Mouse (Mus musculus): ENCODE measurements at regions not wholly inside any gene's neighbourhood (a gene's known extent, or its start where the extent isn't known, plus 50 kb on each side); places are given as distances from the start of the nearest gene placed in this dataset.

DNA sequence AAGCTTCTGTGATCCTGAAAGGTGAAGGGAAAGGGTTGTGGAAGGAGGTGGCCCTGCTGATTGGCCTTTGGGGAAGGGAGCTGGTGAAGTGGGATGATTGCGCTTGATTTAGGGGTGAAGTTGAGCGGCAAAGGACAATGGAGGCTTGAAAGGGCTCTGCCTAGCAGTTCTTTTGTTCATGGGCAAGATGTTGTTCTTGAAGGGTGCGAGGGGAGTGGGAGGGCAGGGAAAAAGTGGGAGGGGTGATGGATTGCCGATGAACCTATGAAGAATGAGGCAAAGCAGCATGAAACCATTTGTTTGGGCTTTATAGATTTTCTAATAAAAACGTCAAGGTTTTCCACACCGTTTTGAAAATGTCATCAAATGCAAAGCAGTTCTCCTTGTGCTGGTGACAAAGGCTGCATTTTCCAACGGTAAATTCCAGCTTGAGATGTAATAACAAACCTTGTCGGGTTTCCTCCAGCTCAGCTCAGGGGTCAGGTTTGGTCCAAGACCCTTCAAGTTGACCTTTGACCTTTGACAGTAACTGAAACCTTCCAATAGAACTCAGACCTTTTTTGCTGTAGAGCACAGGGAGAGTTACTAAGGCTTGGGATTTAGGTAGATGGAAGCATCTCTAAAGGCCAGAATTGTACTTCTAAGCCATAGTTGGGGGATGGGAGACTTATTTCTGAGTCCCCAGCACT lies 767.2 kb upstream of the Car8 start:
- Histone ChIP-seq H3K27me3 (replicated peaks; ENCODE audit: low read depth, poor library complexity, severe bottlenecking) (0 out of 2 replicates have a peak, but pooled peaks cover 1% of the 10 kb centered on the region), H3K36me3 (replicated peaks) (no peaks in the 10 kb centered on the region), H3K9me3 (no peaks in the 10 kb centered on the region), H3K4me3 (no peak overlapping the region), H3K4me1 (peaks cover 38% of the 10 kb centered on the region), H3K27ac (replicated peaks) (peak overlapping the region; percentile 69; the same call in 1 of the 2 replicates)
- 8% methylated on average over 8 of the region's 8 CpGs for WGBS
- no peak for DNase-seq (ENCODE audit: low spot score)

DNA sequence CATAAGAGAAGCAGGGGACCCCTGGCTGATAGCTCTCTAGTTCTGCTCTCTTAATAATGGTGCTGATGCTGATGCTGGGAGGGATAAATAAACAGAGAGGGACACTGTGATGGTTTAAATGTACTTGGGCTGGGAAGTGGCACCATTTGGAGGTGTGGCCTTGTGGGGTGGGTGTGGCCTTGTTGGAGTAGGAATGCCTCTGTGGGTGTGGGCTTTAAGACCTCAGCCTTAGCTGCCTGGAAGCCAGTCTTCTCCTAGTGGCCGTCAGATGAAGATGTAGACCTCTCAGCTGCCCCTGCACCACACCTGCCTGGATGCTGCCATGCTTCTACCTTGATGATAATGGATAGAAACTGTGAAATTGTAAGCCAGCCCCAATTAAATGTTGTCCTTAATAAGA lies 765.0 kb upstream of the Car8 start:
- Histone ChIP-seq H3K4me1 (peaks cover 21% of the 10 kb centered on the region), H3K27me3 (replicated peaks; ENCODE audit: low read depth, poor library complexity, severe bottlenecking) (no peaks in the 10 kb centered on the region), H3K4me3 (no peak overlapping the region), H3K9me3 (no peaks in the 10 kb centered on the region), H3K27ac (replicated peaks) (no peak overlapping the region), H3K36me3 (replicated peaks) (no peaks in the 10 kb centered on the region)
- 79% methylated on average over 1 of the region's 1 CpGs for WGBS
- DNase-seq (ENCODE audit: low spot score): no peak

DNA sequence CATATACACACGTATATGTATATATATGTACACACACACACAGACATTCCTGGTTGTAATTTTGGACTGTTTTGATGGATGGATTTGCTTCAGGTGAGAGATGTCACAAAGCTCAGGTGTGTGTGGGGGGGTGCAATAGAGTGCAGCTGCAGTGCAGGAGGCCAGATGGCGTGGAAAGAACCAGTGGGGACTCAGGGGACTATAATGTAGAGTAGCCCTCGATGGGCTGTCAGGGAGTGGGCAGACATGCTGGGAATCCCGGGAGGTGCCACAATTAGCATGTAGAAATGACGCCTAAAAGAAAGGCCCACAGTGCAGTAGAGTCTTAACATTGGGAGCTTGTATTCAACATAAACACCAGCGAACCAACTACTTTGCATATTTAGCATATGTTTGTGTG lies 763.5 kb upstream of the Car8 start:
- no peaks in the 10 kb centered on the region for H3K36me3 ChIP-seq (replicated peaks)
- H3K4me1 ChIP-seq: peaks cover 21% of the 10 kb centered on the region
- no peak overlapping the region for H3K27ac ChIP-seq (replicated peaks)
- H3K9me3 ChIP-seq: no peaks in the 10 kb centered on the region
- DNase-seq (ENCODE audit: low spot score): no peak
- no peak overlapping the region for H3K4me3 ChIP-seq
- no peaks in the 10 kb centered on the region for H3K27me3 ChIP-seq (replicated peaks; ENCODE audit: low read depth, poor library complexity, severe bottlenecking)
- WGBS: 71% methylated on average over 6 of the region's 6 CpGs

DNA sequence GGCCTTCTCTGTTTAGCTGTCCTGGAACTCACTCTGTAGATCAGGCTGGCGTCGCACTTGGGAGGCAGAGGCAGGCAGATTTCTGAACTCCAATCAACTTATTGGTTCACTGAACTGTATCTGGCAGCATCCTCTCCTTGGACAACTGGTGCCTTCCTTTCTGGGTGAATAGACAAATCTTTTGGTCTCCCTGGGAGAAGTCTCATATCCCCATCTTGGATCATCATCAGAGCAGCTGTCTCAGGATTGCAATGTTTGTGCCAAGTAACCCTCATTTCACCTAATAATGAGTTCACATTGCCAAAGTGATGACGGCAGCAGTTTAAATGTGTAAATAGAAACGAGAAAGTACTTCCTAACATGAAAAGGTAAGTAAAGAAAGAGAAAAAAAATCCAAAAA lies 759.8 kb upstream of the Car8 start:
- peaks cover 7% of the 10 kb centered on the region; the same call in 1 of the 2 replicates for H3K4me1 ChIP-seq
- H3K27me3 ChIP-seq (replicated peaks; ENCODE audit: low read depth, poor library complexity, severe bottlenecking): no peaks in the 10 kb centered on the region
- no peak overlapping the region for H3K27ac ChIP-seq (replicated peaks)
- no peaks in the 10 kb centered on the region for H3K9me3 ChIP-seq
- H3K4me3 ChIP-seq: no peak overlapping the region
- DNase-seq (ENCODE audit: low spot score): no peak
- no peaks in the 10 kb centered on the region for H3K36me3 ChIP-seq (replicated peaks)
- WGBS: 92% methylated on average over 4 of the region's 4 CpGs

DNA sequence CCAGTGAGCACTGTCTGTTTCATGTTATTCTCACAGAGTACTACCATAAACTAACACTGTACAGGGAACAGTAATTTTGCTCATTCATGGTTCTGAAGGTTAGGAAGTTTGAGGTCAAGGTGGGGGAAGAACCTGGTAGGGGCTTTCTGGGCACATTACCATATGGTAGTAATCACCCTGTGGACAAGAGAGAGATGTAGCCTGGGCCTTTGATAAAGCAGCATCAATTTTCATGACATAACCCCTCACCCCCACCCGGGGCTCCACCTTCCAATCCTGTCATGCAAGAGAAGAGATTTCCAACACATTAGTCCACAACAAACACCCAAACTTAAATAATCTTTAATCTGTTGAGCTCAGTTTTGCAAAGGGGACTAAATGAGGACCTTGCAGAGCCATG lies 753.3 kb upstream of the Car8 start:
- H3K4me1 ChIP-seq: peaks cover 37% of the 10 kb centered on the region
- H3K9me3 ChIP-seq: no peaks in the 10 kb centered on the region
- H3K36me3 ChIP-seq (replicated peaks): no peaks in the 10 kb centered on the region
- DNase-seq (ENCODE audit: low spot score): no peak
- WGBS: 76% methylated on average over 1 of the region's 1 CpGs
- H3K27ac ChIP-seq (replicated peaks): no peak overlapping the region
- H3K4me3 ChIP-seq: no peak overlapping the region
- H3K27me3 ChIP-seq (replicated peaks; ENCODE audit: low read depth, poor library complexity, severe bottlenecking): no peaks in the 10 kb centered on the region

DNA sequence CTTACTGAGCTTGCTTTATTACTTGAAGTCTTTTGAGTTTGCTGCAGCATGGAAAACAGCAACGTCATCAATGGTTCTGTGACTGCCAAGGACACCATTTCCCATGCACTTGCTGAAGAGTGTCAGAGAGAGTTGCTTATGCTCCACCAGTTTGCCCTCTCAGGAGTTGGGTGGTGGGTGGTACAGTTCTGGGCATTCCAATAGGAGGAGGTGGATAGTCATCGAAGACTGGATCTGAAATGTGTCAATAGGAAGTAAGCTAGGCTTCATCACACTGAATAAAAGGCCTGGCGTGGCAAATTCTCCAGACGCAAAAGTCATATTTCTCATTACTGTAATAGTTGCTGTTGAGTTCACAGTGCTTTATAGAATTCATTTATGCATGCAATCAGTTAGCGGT lies 751.7 kb upstream of the Car8 start:
- no peak for DNase-seq (ENCODE audit: low spot score)
- H3K27me3 ChIP-seq (replicated peaks; ENCODE audit: low read depth, poor library complexity, severe bottlenecking): no peaks in the 10 kb centered on the region
- no peak overlapping the region for H3K4me3 ChIP-seq
- no peaks in the 10 kb centered on the region for H3K9me3 ChIP-seq
- H3K36me3 ChIP-seq (replicated peaks): no peaks in the 10 kb centered on the region
- H3K4me1 ChIP-seq: peaks cover 54% of the 10 kb centered on the region
- no peak overlapping the region; the same call in 1 of the 2 replicates for H3K27ac ChIP-seq (replicated peaks)
- 87% methylated on average over 5 of the region's 5 CpGs for WGBS

DNA sequence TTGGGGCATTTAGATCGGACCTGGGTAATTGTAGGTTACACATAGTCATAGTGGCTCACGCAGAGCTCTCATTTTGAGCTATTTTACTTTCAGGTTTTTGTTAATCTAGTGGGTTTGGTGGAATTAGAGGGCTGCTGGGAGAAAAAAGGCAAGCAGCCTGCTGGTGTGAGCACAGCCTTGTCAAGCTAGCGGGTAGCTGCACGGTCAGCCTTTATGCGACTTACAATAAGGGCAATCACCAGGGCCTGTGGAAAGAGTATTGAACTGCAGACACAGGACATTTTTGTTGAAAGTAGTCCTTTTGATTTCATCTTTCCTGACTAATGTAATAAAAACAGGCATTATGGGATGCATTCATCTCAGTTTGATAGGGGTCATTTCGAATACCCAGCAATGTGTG lies 750.8 kb upstream of the Car8 start:
- H3K36me3 ChIP-seq (replicated peaks): no peaks in the 10 kb centered on the region
- no peak overlapping the region for H3K27ac ChIP-seq (replicated peaks)
- 85% methylated on average over 6 of the region's 6 CpGs for WGBS
- no peak overlapping the region for H3K4me3 ChIP-seq
- H3K4me1 ChIP-seq: peaks cover 55% of the 10 kb centered on the region
- no peak for DNase-seq (ENCODE audit: low spot score)
- no peaks in the 10 kb centered on the region for H3K9me3 ChIP-seq
- no peaks in the 10 kb centered on the region for H3K27me3 ChIP-seq (replicated peaks; ENCODE audit: low read depth, poor library complexity, severe bottlenecking)

DNA sequence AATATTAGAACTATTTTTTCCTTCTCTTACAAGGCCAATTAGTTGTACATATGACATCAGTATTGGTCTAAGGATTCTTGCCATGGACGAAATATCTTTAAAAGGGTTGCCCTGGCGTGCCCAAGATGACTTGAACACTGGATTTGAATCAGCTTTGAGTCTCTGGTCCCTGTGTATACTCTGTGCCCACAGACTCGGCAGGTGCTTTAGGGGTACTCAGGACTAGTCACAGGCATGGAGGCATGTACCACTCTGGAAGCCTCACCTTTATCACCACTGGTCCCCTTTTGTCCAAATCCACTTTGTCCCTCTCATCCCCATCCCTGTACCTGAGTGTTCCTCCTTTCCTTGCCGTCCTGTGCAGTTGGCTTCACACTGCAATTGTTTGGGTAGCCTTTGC lies 750.3 kb upstream of the Car8 start:
- Histone ChIP-seq H3K27me3 (replicated peaks; ENCODE audit: low read depth, poor library complexity, severe bottlenecking) (no peaks in the 10 kb centered on the region), H3K27ac (replicated peaks) (no peak overlapping the region), H3K4me1 (peaks cover 55% of the 10 kb centered on the region), H3K9me3 (no peaks in the 10 kb centered on the region), H3K4me3 (no peak overlapping the region), H3K36me3 (replicated peaks) (no peaks in the 10 kb centered on the region)
- no peak for DNase-seq (ENCODE audit: low spot score)
- 88% methylated on average over 4 of the region's 4 CpGs for WGBS

DNA sequence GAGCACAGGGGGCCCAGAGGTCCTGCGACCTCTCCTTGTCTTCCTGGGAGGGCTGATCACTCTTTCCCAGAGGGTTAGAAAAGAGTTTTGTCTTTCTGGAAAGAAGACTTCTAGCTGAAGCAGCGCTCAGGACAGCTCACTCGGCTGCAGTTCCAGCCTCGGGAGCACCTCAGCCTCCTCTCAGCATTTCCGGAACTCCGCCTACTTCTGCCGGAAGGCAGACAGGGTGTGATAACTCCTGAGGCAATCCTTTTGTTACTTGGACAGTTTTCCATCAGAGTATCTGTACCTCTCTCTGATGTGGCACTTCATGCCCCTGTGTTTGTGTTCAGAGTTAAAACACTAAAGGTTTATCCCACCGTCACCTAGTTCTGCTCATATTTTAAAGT lies 749.5 kb upstream of the Car8 start:
- Histone ChIP-seq H3K9me3 (no peaks in the 10 kb centered on the region), H3K27me3 (replicated peaks; ENCODE audit: low read depth, poor library complexity, severe bottlenecking) (no peaks in the 10 kb centered on the region), H3K4me1 (peaks cover 55% of the 10 kb centered on the region), H3K27ac (replicated peaks) (peak overlapping the region; percentile 45), H3K36me3 (replicated peaks) (no peaks in the 10 kb centered on the region), H3K4me3 (no peak overlapping the region)
- no peak for DNase-seq (ENCODE audit: low spot score)
- 44% methylated on average over 8 of the region's 8 CpGs for WGBS

DNA sequence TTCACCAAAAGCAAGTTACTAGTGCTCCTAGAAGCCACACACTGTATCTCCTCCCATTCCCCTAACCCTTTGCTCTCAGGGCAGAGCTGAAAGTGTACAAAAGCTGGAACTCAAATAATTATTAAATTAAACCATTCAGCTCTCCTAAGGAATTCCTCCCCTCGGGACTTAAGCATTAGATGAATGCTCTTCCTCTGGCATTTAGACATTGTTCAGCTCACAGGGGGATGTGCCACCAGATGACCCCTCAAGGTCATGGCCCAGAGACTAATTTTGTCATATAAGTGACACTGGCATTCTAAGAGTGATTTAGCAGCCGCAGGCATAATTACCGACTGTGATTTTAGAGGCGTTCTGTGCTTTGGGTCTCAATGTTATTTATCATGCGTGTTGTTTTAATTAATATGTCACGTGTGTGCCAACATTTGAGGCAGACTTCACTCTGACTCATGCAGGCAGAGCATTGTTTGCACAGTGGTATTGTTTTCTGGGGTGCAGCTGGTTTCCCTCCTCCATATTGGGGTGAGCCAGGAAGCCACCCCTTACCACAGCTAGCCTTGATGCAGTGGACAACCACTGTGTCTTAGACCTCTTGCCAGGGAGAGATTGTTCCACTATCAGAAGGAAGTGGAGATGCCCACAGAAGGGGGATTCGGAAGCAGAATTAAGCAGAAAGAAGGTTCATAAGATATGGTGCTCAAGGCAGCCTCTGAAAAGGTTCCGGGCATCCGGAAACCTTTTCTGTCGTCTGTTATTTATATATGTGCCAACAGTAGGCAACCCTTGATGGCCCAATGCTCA lies 748.9 kb upstream of the Car8 start:
- Histone ChIP-seq H3K4me3 (no peak overlapping the region), H3K27ac (replicated peaks) (peak overlapping the region; percentile 45), H3K27me3 (replicated peaks; ENCODE audit: low read depth, poor library complexity, severe bottlenecking) (no peaks in the 10 kb centered on the region), H3K9me3 (no peaks in the 10 kb centered on the region), H3K4me1 (peaks cover 55% of the 10 kb centered on the region), H3K36me3 (replicated peaks) (no peaks in the 10 kb centered on the region)
- 40% methylated on average over 10 of the region's 10 CpGs for WGBS
- no peak for DNase-seq (ENCODE audit: low spot score)

DNA sequence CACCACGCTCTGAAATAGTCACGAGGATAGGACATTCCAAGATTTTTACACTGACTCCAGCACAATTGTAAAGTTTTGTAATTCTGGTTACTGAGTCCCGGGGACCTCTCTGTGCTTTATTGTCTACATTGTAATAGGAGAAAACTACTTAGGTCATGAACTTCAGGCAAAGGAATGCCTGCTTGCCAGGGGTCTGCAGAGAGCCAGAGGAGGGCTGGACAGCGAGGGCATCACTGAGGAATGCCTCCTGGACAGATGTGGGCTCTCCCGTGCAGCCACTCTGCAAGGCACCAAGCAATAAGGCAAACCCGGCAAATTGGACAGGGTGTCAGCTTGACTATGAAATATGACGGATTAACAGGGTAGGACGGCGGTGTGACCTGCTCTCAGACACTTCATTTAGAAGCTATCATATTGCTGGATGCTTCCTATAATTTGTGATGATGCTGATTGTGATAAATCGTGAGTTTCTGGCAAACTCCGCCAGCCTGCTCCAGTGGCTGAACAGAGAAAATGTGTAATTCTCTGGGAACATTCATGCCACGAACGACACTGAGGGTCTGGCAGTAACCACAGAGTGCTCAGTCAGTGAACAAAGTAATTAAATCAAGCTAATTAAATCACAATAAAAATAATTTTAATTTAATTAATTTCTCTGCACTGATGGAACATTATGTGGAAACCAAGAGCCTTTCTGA lies 747.7 kb upstream of the Car8 start:
- H3K27ac ChIP-seq (replicated peaks): peak overlapping the region; percentile 44; the same call in 1 of the 2 replicates
- H3K27me3 ChIP-seq (replicated peaks; ENCODE audit: low read depth, poor library complexity, severe bottlenecking): no peaks in the 10 kb centered on the region
- no peak overlapping the region for H3K4me3 ChIP-seq
- no peaks in the 10 kb centered on the region for H3K9me3 ChIP-seq
- no peaks in the 10 kb centered on the region for H3K36me3 ChIP-seq (replicated peaks)
- WGBS: 44% methylated on average over 13 of the region's 13 CpGs
- peaks cover 50% of the 10 kb centered on the region for H3K4me1 ChIP-seq
- DNase-seq (ENCODE audit: low spot score): no peak

DNA sequence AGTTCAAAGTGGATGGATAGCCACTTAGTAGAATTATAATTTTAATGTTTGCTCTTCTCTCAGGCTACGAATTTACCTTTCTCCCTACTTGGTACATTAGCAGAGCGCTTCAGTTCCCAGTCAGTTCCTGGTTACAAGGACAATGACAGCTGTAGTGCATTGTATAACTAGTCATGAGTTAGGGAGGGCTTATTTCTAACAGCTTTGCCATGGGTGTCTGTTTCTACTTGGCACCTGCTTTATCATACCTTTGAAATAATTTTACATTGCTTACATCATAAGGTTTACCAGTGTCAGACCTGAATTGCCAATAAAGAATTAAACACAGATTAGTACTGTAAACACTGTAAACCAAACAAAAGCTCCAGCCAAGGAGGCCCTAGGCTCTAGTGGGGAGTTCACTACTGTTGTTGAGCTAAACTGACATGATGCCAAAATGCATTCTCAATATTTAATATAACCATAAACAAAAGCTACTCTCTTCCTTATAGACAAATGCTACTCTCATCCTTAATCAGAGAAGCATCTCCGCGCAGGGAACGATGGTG lies 745.3 kb upstream of the Car8 start:
- Histone ChIP-seq H3K4me3 (no peak overlapping the region), H3K9me3 (no peaks in the 10 kb centered on the region), H3K27me3 (replicated peaks; ENCODE audit: low read depth, poor library complexity, severe bottlenecking) (no peaks in the 10 kb centered on the region), H3K4me1 (peaks cover 37% of the 10 kb centered on the region), H3K36me3 (replicated peaks) (no peaks in the 10 kb centered on the region), H3K27ac (replicated peaks) (no peak overlapping the region)
- DNase-seq (ENCODE audit: low spot score): no peak
- 97% methylated on average over 5 of the region's 5 CpGs for WGBS
